Comparison of ENCODE assay signal across 8 mouse cellular contexts in the genomic region with DNA sequence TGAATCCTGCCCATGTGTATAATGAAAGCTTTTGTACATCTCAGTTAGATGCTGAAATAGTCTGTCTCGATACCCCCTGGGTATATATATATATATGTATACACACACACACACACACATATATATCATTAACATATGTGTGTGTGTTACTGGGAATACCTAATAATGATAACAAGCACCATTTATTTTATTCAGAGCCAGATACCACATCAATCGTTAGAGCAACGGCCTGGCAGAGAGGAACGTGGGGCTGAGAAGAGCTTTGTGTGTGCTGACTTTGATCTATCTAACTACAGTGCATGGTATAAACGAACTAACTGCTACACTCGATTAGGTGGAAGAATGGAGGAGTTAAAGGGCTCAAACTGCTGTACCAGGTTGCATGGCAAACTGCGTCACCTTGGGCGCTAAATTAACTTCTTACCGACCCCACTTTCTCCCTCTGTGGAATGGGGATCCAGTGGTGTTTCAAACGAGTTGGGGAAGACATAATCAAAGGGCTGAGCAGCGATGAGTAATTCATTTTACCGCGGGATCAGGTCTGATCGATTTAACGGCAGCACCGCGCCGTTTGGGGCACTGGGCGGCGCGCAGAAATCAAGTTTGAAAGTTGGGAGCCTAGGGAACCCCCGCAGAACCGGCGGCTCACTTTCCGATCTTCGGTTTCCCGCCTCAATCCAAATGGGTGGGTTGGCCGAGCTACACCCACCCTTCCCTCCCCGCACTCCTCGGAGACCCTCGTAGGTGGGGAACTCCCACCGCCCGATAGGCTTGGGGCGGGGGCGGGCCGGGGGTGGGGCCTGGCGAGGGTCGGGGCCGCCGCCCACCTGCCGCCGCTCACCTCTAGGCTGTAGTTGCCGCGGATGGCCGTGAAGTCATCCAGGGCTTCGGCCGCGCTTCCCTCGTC. TPM values are rescaled to one million over a fixed set of nuclear protein-coding genes. Genes with fewer than 3 reads are reported as not detected.
A peak's percentile ranks its signal among the peaks of the same experiment; 100 is the strongest.
DNase-seq lines count a peak whose midpoint lies in the region; ATAC-seq lines count a peak whose summit lies in the region.

No protein-coding gene starts in this region.

- peak overlapping the region; percentile 69 for H3K4me3 ChIP-seq in embryonic facial prominence, embryonic 11.5 days (ENCODE audit: low read depth, low read length)
- H3K4me3 ChIP-seq in hindbrain, embryonic 11.5 days (ENCODE audit: low read depth, low read length), result peak overlapping the region; percentile 75

- H3K36me3 ChIP-seq in embryonic facial prominence, embryonic 11.5 days (replicated peaks; ENCODE audit: control insufficient read depth, insufficient read depth, low read depth, low read length), result peaks cover 6% of the 10 kb centered on the region
- peaks cover 7% of the 10 kb centered on the region for H3K36me3 ChIP-seq in hindbrain, embryonic 11.5 days (ENCODE audit: control insufficient read depth, insufficient read depth, low read length)
- H3K36me3 ChIP-seq in splenic B cell, adult 2 months (ENCODE audit: control insufficient read depth, insufficient read depth, low read length, poor library complexity, severe bottlenecking), result peaks cover 1% of the 10 kb centered on the region; the same call in 1 of the 2 replicates

- DNase-seq in embryo, embryonic 10 days (ENCODE audit: low spot score), result peak; percentile 78
- no peak for DNase-seq in embryo, embryonic 9.5 days (ENCODE audit: extremely low spot score)
- peak; percentile 36 for DNase-seq in MEL-GATA-1-ER (ENCODE audit: extremely low read depth, low read depth)
- peak; percentile 84 for DNase-seq in embryonic facial prominence, embryonic 11.5 days (ENCODE audit: low spot score)
- DNase-seq in hindbrain, embryonic 11.5 days (ENCODE audit: low spot score), result no peak
- DNase-seq in left cerebral cortex, postnatal 10 days (ENCODE audit: extremely low spot score in 1 of 2, low spot score in 2 of 2), result peak; percentile 11 to 58
- peak; percentile 51 for DNase-seq in splenic B cell, adult 2 months (ENCODE audit: low read depth, low spot score)

- H3K27me3 ChIP-seq in embryonic facial prominence, embryonic 11.5 days (ENCODE audit: control insufficient read depth, insufficient read depth, low read length), result no peaks in the 10 kb centered on the region
- H3K27me3 ChIP-seq in hindbrain, embryonic 11.5 days (ENCODE audit: control insufficient read depth, insufficient read depth, low read length), result no peaks in the 10 kb centered on the region
- H3K27me3 ChIP-seq in splenic B cell, adult 2 months (ENCODE audit: control insufficient read depth, insufficient read depth, low read length, poor library complexity, severe bottlenecking), result no peaks in the 10 kb centered on the region

- H3K9ac ChIP-seq in embryonic facial prominence, embryonic 11.5 days (replicated peaks; ENCODE audit: low read length), result peak overlapping the region; percentile 97
- peak overlapping the region; percentile 85 for H3K9ac ChIP-seq in hindbrain, embryonic 11.5 days (ENCODE audit: low read depth, low read length)

- H3K27ac ChIP-seq in embryonic facial prominence, embryonic 11.5 days (replicated peaks; ENCODE audit: low read depth, low read length), result peak overlapping the region; percentile 94
- H3K27ac ChIP-seq in hindbrain, embryonic 11.5 days (ENCODE audit: low read depth, low read length), result peak overlapping the region; percentile 94

- peak; percentile 90 for ATAC-seq in embryonic facial prominence, embryonic 11.5 days (replicated peaks; ENCODE audit: insufficient number of reproducible peaks, low FRiP score, low TSS enrichment, low read depth)
- ATAC-seq in hindbrain, embryonic 11.5 days (ENCODE audit: low FRiP score), result peak; percentile 87
- peak; percentile 33 for ATAC-seq in megakaryocyte-erythroid progenitor cell, adult 5-6 weeks (replicated peaks; ENCODE audit: low FRiP score, low TSS enrichment, poor library complexity, severe bottlenecking)

- no peaks in the 10 kb centered on the region for H3K4me1 ChIP-seq in embryonic facial prominence, embryonic 11.5 days (ENCODE audit: control insufficient read depth, insufficient read depth, low read length)
- H3K4me1 ChIP-seq in hindbrain, embryonic 11.5 days (replicated peaks; ENCODE audit: control insufficient read depth, insufficient read depth, low read length), result no peaks in the 10 kb centered on the region

- peak overlapping the region; percentile 73 for H3K4me2 ChIP-seq in embryonic facial prominence, embryonic 11.5 days (ENCODE audit: low read depth, low read length)
- H3K4me2 ChIP-seq in hindbrain, embryonic 11.5 days (replicated peaks; ENCODE audit: low read depth, low read length), result peak overlapping the region; percentile 85

- 2% methylated on average over 43 of the region's 49 CpGs for WGBS in embryonic facial prominence, embryonic 11.5 days
- 3% methylated on average over 44 of the region's 49 CpGs for WGBS in hindbrain, embryonic 11.5 days

- no peaks in the 10 kb centered on the region for H3K9me3 ChIP-seq in embryonic facial prominence, embryonic 11.5 days (replicated peaks; ENCODE audit: control insufficient read depth, low read length)
- H3K9me3 ChIP-seq in hindbrain, embryonic 11.5 days (ENCODE audit: control insufficient read depth, low read length), result no peaks in the 10 kb centered on the region

- intact Hi-C loops in left cerebral cortex, postnatal 10 days (cut with DNase I), result loop anchor here (5.0 kb wide), 1 partner anchor 59 kb away; no protein-coding TSS in a partner anchor

RNA-seq across cellular contexts. Expression of a gene that starts 0.6 kb away (rescaled TPM):
- 30.1 and 40.4 TPM in 2 replicates for polyA plus RNA-seq in embryonic facial prominence, embryonic 11.5 days (2014; fragmentation: Nextera tagmentation; extraction: Ambion mirVana)
- 29.9 and 31.8 TPM in 2 replicates for polyA plus RNA-seq in hindbrain, embryonic 11.5 days (2014; fragmentation: Nextera tagmentation; extraction: Ambion mirVana)
- 1 to 10 TPM; 2.1 to 2.5 TPM for total RNA-seq in left cerebral cortex, postnatal 10 days (2021)
- total RNA-seq in megakaryocyte-erythroid progenitor cell, adult 5-6 weeks (2014; fragmentation: Nextera tagmentation), result 61.3 and 76.0 TPM in 2 replicates
- 78.7 and 83.2 TPM in 2 replicates for total RNA-seq in megakaryocyte-erythroid progenitor cell, adult 5-6 weeks (2017)

Comparison
In these comparisons a context has a peak if more than half of its experiments do, and no peak if none do; other contexts are left out.
1. DNase-seq: peak in embryo, embryonic 10 days (single experiment), MEL-GATA-1-ER (single experiment), embryonic facial prominence, embryonic 11.5 days (single experiment), left cerebral cortex, postnatal 10 days (2 of 2) and splenic B cell, adult 2 months (single experiment); none in embryo, embryonic 9.5 days (single experiment) and hindbrain, embryonic 11.5 days (single experiment).
2. ATAC-seq: peak in every context shown above with its lines; median percentile 90 in embryonic facial prominence, embryonic 11.5 days; 87 in hindbrain, embryonic 11.5 days; 33 in megakaryocyte-erythroid progenitor cell, adult 5-6 weeks.
3. RNA of a gene that starts 0.6 kb away (total RNA-seq): 61.3 to 83.2 TPM in megakaryocyte-erythroid progenitor cell, adult 5-6 weeks; 2.1 to 2.5 TPM in left cerebral cortex, postnatal 10 days; every median in the first group is over 10 times any median in the second.